ENCODE assay signal across 8 mouse cellular contexts in genomic region chrX:48318194-48318593, GRCm38 (mm10). TPM values are rescaled to one million over a fixed set of nuclear protein-coding genes. Genes with fewer than 3 reads are reported as not detected.
DNase-seq lines count a peak whose midpoint lies in the region; ATAC-seq lines count a peak whose summit lies in the region.

No protein-coding gene starts in this region.

- H3K36me3 ChIP-seq in forebrain, embryonic 14.5 days (ENCODE audit: control insufficient read depth, insufficient read depth, low read length), result no peaks in the 10 kb centered on the region
- no peaks in the 10 kb centered on the region for H3K36me3 ChIP-seq in midbrain, embryonic 10.5 days

- H3K9ac ChIP-seq in forebrain, embryonic 14.5 days (ENCODE audit: low read length), result no peak overlapping the region

- H3K9me3 ChIP-seq in forebrain, embryonic 14.5 days (replicated peaks; ENCODE audit: control insufficient read depth, low read length), result no peaks in the 10 kb centered on the region
- H3K9me3 ChIP-seq in midbrain, embryonic 10.5 days (replicated peaks), result 0 out of 2 replicates have a peak, but pooled peaks cover 4% of the 10 kb centered on the region

- 34% methylated on average over 9 of the region's 9 CpGs for WGBS in forebrain, embryonic 14.5 days
- 31% methylated on average over 9 of the region's 9 CpGs for WGBS in midbrain, embryonic 10.5 days

- peak; percentile 71 for ATAC-seq in megakaryocyte progenitor cell, adult 5-6 weeks (replicated peaks; ENCODE audit: poor library complexity)
- no peak for ATAC-seq in forebrain, embryonic 14.5 days

- no peak overlapping the region for H3K4me3 ChIP-seq in forebrain, embryonic 14.5 days (ENCODE audit: low read depth, low read length)
- no peak overlapping the region for H3K4me3 ChIP-seq in midbrain, embryonic 10.5 days

- H3K27ac ChIP-seq in forebrain, embryonic 14.5 days (ENCODE audit: low read depth, low read length), result no peak overlapping the region
- no peak overlapping the region for H3K27ac ChIP-seq in midbrain, embryonic 10.5 days (replicated peaks)

- H3K4me1 ChIP-seq in forebrain, embryonic 14.5 days (ENCODE audit: control insufficient read depth, insufficient read depth, low read length), result no peaks in the 10 kb centered on the region; the same call in 1 of the 2 replicates
- H3K4me1 ChIP-seq in midbrain, embryonic 10.5 days, result peaks cover 14% of the 10 kb centered on the region; the same call in 1 of the 2 replicates

- H3K4me2 ChIP-seq in forebrain, embryonic 14.5 days (ENCODE audit: low read length), result no peak overlapping the region

- peak; percentile 26 for DNase-seq in urinary bladder, postnatal 14 days (ENCODE audit: low spot score)
- DNase-seq in urinary bladder, postnatal 10 days (ENCODE audit: low spot score), result no peak
- DNase-seq in kidney, adult 9 months, result peak; percentile 7
- peak; percentile 24 to 43 for DNase-seq in urinary bladder, postnatal 36 days (ENCODE audit: low spot score in 2 of 2)
- DNase-seq in forebrain, embryonic 14.5 days (ENCODE audit: low spot score), result no peak
- no peak for DNase-seq in cerebellum, postnatal 4 days (ENCODE audit: low spot score in 2 of 2)
- DNase-seq in midbrain, embryonic 10.5 days (ENCODE audit: low spot score), result no peak

- no peaks in the 10 kb centered on the region for H3K27me3 ChIP-seq in forebrain, embryonic 14.5 days (replicated peaks; ENCODE audit: control insufficient read depth, insufficient read depth, low read length)
- H3K27me3 ChIP-seq in midbrain, embryonic 10.5 days (ENCODE audit: low read depth, poor library complexity, severe bottlenecking), result peaks cover 50% of the 10 kb centered on the region

RNA-seq across cellular contexts. Expression of gene Bcorl1, which starts 23.0 kb away (rescaled TPM):
- 10.0 and 10.3 TPM in 2 replicates for total RNA-seq in megakaryocyte progenitor cell, adult 5-6 weeks (2015)
- total RNA-seq in megakaryocyte progenitor cell, adult 5-6 weeks (2017), result 4.3 and 6.9 TPM in 2 replicates
- polyA plus RNA-seq in forebrain, embryonic 14.5 days (2014; fragmentation: Nextera tagmentation; extraction: Ambion mirVana), result 4.7 and 6.6 TPM in 2 replicates
- polyA plus RNA-seq in midbrain, embryonic 10.5 days (2016; fragmentation: Nextera tagmentation; extraction: Ambion mirVana), result 4.0 and 4.9 TPM in 2 replicates

Comparison
In these comparisons a context has a peak if more than half of its experiments do, and no peak if none do; other contexts are left out.
1. DNase-seq: peak in urinary bladder, postnatal 14 days (single experiment), kidney, adult 9 months (single experiment) and urinary bladder, postnatal 36 days (2 of 2); none in urinary bladder, postnatal 10 days (single experiment), forebrain, embryonic 14.5 days (single experiment), cerebellum, postnatal 4 days (0 of 2) and midbrain, embryonic 10.5 days (single experiment).